8 mouse cellular contexts compared by ENCODE assay signal in the genomic region with DNA sequence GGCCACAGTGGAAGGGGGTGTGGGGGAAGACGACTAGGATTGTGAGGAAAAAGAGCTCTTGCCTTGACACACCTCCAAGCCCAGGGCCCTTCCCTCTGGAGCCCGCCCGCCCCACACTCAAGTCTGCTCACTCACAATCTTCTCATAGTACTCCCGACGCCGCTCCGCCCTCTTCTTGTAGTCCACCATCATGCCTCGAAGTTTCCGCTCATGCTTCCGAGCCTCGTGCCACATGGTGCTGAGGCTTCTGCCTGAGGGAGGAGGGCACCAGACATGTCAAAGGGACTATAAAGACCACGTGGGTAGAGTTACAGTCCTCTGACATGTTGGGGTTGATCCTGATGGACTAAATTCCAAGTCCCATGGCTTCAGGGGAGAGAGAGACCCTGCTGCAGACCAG. TPM values are rescaled to one million over a fixed set of nuclear protein-coding genes. Genes with fewer than 3 reads are reported as not detected.
DNase-seq lines count a peak whose midpoint lies in the region; ATAC-seq and TF ChIP-seq lines count a peak whose summit lies in the region.

No protein-coding gene starts in this region.

- no peaks in the 10 kb centered on the region for H3K27me3 ChIP-seq in heart, postnatal 0 days (ENCODE audit: control insufficient read depth, insufficient read depth, low read length)
- no peaks in the 10 kb centered on the region for H3K27me3 ChIP-seq in heart, adult 2 months (ENCODE audit: control insufficient read depth, insufficient read depth, low read length)
- H3K27me3 ChIP-seq in intestine, embryonic 14.5 days (replicated peaks; ENCODE audit: control insufficient read depth, insufficient read depth, low read length), result no peaks in the 10 kb centered on the region
- H3K27me3 ChIP-seq in myocyte (ENCODE audit: control insufficient read depth, insufficient read depth, insufficient read length), result no peaks in the 10 kb centered on the region

- peaks cover 13% of the 10 kb centered on the region for H3K4me1 ChIP-seq in heart, postnatal 0 days (ENCODE audit: control insufficient read depth, insufficient read depth)
- H3K4me1 ChIP-seq in heart, adult 2 months (ENCODE audit: control insufficient read depth, insufficient read depth, low read length), result 0 out of 2 replicates have a peak, but pooled peaks cover 1% of the 10 kb centered on the region
- H3K4me1 ChIP-seq in brown adipose tissue, adult 24 weeks (ENCODE audit: control insufficient read depth, insufficient read depth, insufficient read length, low read length), result peaks cover 12% of the 10 kb centered on the region
- H3K4me1 ChIP-seq in intestine, embryonic 14.5 days (replicated peaks; ENCODE audit: control insufficient read depth, insufficient read depth, low read length), result peaks cover 12% of the 10 kb centered on the region

- no peak for TF ChIP-seq EP300 in heart, postnatal 0 days (IDR thresholded peaks at IDR 0.05; ENCODE audit: low read depth)
- no peak for TF ChIP-seq EP300 in heart, adult 2 months (IDR thresholded peaks at IDR 0.05; ENCODE audit: insufficient read depth, low read depth, low read length)

- peaks cover 4% of the 10 kb centered on the region for H3K79me2 ChIP-seq in heart, adult 2 months (replicated peaks; ENCODE audit: control insufficient read depth, insufficient read depth, low read length)
- peaks cover 38% of the 10 kb centered on the region for H3K79me2 ChIP-seq in myocyte (ENCODE audit: control insufficient read depth, insufficient read depth)

- ATAC-seq in heart, postnatal 0 days (ENCODE audit: insufficient read depth, low read depth), result no peak
- no peak for ATAC-seq in intestine, embryonic 14.5 days (replicated peaks; ENCODE audit: low FRiP score, low TSS enrichment, low read depth)

- peaks cover 33% of the 10 kb centered on the region for H3K36me3 ChIP-seq in heart, postnatal 0 days (replicated peaks; ENCODE audit: control insufficient read depth, insufficient read depth, low read length)
- H3K36me3 ChIP-seq in heart, adult 2 months (ENCODE audit: control insufficient read depth, insufficient read depth, low read length), result no peaks in the 10 kb centered on the region; the same call in 1 of the 2 replicates
- H3K36me3 ChIP-seq in intestine, embryonic 14.5 days (ENCODE audit: control insufficient read depth, insufficient read depth, low read length), result peaks cover 48% of the 10 kb centered on the region
- H3K36me3 ChIP-seq in myocyte (ENCODE audit: control insufficient read depth, insufficient read depth), result peaks cover 4% of the 10 kb centered on the region

- no peak for DNase-seq in heart, postnatal 0 days (ENCODE audit: low spot score)
- no peak for DNase-seq in heart, adult 2 months
- DNase-seq in intestine, embryonic 14.5 days (ENCODE audit: low spot score), result no peak
- DNase-seq in adrenal gland, adult (ENCODE audit: inconsistent age in 2 of 2, low spot score in 1 of 2), result no peak
- no peak for DNase-seq in adrenal gland, postnatal 10 days
- no peak for DNase-seq in adrenal gland, adult 18-20 months (ENCODE audit: low spot score in 2 of 2)

- peak overlapping the region; percentile 90; the same call in 1 of the 2 replicates for H3K9ac ChIP-seq in heart, postnatal 0 days (replicated peaks; ENCODE audit: low read depth, low read length)
- no peak overlapping the region for H3K9ac ChIP-seq in heart, adult 2 months (ENCODE audit: low read depth, low read length)
- peak overlapping the region; percentile 73 for H3K9ac ChIP-seq in intestine, embryonic 14.5 days (ENCODE audit: low read length)

- no peak for TF ChIP-seq POLR2A in heart, adult 2 months (IDR thresholded peaks at IDR 0.05; ENCODE audit: insufficient read depth, low read depth, low read length)
- TF ChIP-seq POLR2A in myocyte (IDR thresholded peaks at IDR 0.05; ENCODE audit: insufficient read length, low read depth), result no peak

- H3K4me2 ChIP-seq in heart, postnatal 0 days (ENCODE audit: low read depth, low read length), result peak overlapping the region; percentile 85
- H3K4me2 ChIP-seq in intestine, embryonic 14.5 days (ENCODE audit: low read length), result peak overlapping the region; percentile 86
- peak overlapping the region; percentile 85 for H3K4me2 ChIP-seq in myocyte (ENCODE audit: low read depth)

- H3K9me3 ChIP-seq in heart, postnatal 0 days (replicated peaks; ENCODE audit: control insufficient read depth, low read length), result no peaks in the 10 kb centered on the region
- H3K9me3 ChIP-seq in intestine, embryonic 14.5 days (ENCODE audit: control insufficient read depth, low read length), result no peaks in the 10 kb centered on the region

- peak overlapping the region; percentile 93; the same call in 1 of the 2 replicates for H3K4me3 ChIP-seq in heart, postnatal 0 days (ENCODE audit: low read depth, low read length)
- H3K4me3 ChIP-seq in heart, adult 2 months, result no peak overlapping the region
- H3K4me3 ChIP-seq in brown adipose tissue, adult 24 weeks (ENCODE audit: insufficient read depth, low read depth, low read length), result peak overlapping the region; percentile 89; the same call in 1 of the 2 replicates
- 0 out of 2 replicates have a peak overlapping the region, but pooled peaks have one; percentile 59 for H3K4me3 ChIP-seq in intestine, embryonic 14.5 days (ENCODE audit: low read depth, low read length)
- H3K4me3 ChIP-seq in myocyte, result peak overlapping the region; percentile 69

- peak overlapping the region; percentile 72 for H3ac ChIP-seq in myocyte (ENCODE audit: control insufficient read depth, insufficient read length)

- no peak overlapping the region for H3K27ac ChIP-seq in heart, postnatal 0 days (ENCODE audit: low read depth)
- no peak overlapping the region for H3K27ac ChIP-seq in heart, adult 2 months
- no peak overlapping the region for H3K27ac ChIP-seq in brown adipose tissue, adult 24 weeks (replicated peaks; ENCODE audit: low read depth, low read length)
- H3K27ac ChIP-seq in intestine, embryonic 14.5 days (ENCODE audit: low read depth), result no peak overlapping the region

- intact Hi-C loops in heart, adult 2 months (cut with DNase I), result no loop called here

- 70% methylated on average over 12 of the region's 12 CpGs for WGBS in heart, postnatal 0 days
- WGBS in heart, adult 2 months, result 62% methylated on average over 12 of the region's 12 CpGs
- 82% methylated on average over 12 of the region's 12 CpGs for WGBS in intestine, embryonic 14.5 days

- no peak for TF ChIP-seq CTCF in heart, postnatal 0 days (IDR thresholded peaks at IDR 0.05; ENCODE audit: low read depth)
- no peak for TF ChIP-seq CTCF in heart, adult 2 months (IDR thresholded peaks at IDR 0.05)

RNA-seq across cellular contexts. Expression of gene Clasrp, which starts 1.2 kb away (rescaled TPM):
- total RNA-seq in heart, postnatal 0 days (2014; rRNA removed; ENCODE audit: low replicate concordance), result 18.9 and 75.2 TPM in 2 replicates
- 13.4 and 17.5 TPM in 2 replicates for polyA plus RNA-seq in heart, postnatal 0 days (2015; fragmentation: Nextera tagmentation; extraction: Ambion mirVana)
- total RNA-seq in heart, adult 2 months (2021), result 10 to 100 TPM; 13.9 to 14.0 TPM
- polyA plus RNA-seq in heart, adult 2 months (2012; rRNA removed), result 26.1 and 32.0 TPM in 2 replicates
- 9.6 and 17.9 TPM in 2 replicates for polyA plus RNA-seq in brown adipose tissue, adult 24 weeks (2012; ENCODE audit: insufficient read depth, insufficient read length, missing spikeins)
- polyA plus RNA-seq in intestine, embryonic 14.5 days (2014; fragmentation: Nextera tagmentation; extraction: Ambion mirVana), result 41.4 and 46.4 TPM in 2 replicates
- polyA plus RNA-seq in myocyte (2012; fragmentation: generic; extraction: Trizol), result 14.8 TPM
- 10 to 100 TPM; 29.6 to 58.3 TPM for total RNA-seq in adrenal gland, postnatal 10 days (2021)
- total RNA-seq in adrenal gland, adult 18-20 months (2021), result 10 to 100 TPM; 36.5 to 36.9 TPM

RNA-seq across cellular contexts. Expression of gene Gemin7, which starts 25.7 kb away (rescaled TPM):
- total RNA-seq in heart, postnatal 0 days (2014; rRNA removed; ENCODE audit: low replicate concordance), result 63.2 and 67.3 TPM in 2 replicates
- polyA plus RNA-seq in heart, postnatal 0 days (2015; fragmentation: Nextera tagmentation; extraction: Ambion mirVana), result 114 and 115 TPM in 2 replicates
- 10 to 100 TPM; 48.5 to 48.6 TPM for total RNA-seq in heart, adult 2 months (2021)
- 75.2 and 87.3 TPM in 2 replicates for polyA plus RNA-seq in heart, adult 2 months (2012; rRNA removed)
- polyA plus RNA-seq in brown adipose tissue, adult 24 weeks (2012; ENCODE audit: insufficient read depth, insufficient read length, missing spikeins), result 44.2 and 47.4 TPM in 2 replicates
- 176 and 180 TPM in 2 replicates for polyA plus RNA-seq in intestine, embryonic 14.5 days (2014; fragmentation: Nextera tagmentation; extraction: Ambion mirVana)
- 89.8 TPM for polyA plus RNA-seq in myocyte (2012; fragmentation: generic; extraction: Trizol)
- 10 to 100 TPM; 54.7 to 56.2 TPM for total RNA-seq in adrenal gland, postnatal 10 days (2021)
- 10 to 100 TPM; 66.7 to 85.1 TPM for total RNA-seq in adrenal gland, adult 18-20 months (2021)

RNA-seq across cellular contexts. Expression of gene Zfp296, which starts 26.0 kb away (rescaled TPM):
- 0.12 and 3.6 TPM in 2 replicates for total RNA-seq in heart, postnatal 0 days (2014; rRNA removed; ENCODE audit: low replicate concordance)
- 0.12 and 0.15 TPM in 2 replicates for polyA plus RNA-seq in heart, postnatal 0 days (2015; fragmentation: Nextera tagmentation; extraction: Ambion mirVana)
- total RNA-seq in heart, adult 2 months (2021), result under 1 TPM; 0.42 to 0.43 TPM
- polyA plus RNA-seq in heart, adult 2 months (2012; rRNA removed), result 0.82 and 1.0 TPM in 2 replicates
- 0.67 and 0.75 TPM in 2 replicates for polyA plus RNA-seq in brown adipose tissue, adult 24 weeks (2012; ENCODE audit: insufficient read depth, insufficient read length, missing spikeins)
- 1.1 and 1.4 TPM in 2 replicates for polyA plus RNA-seq in intestine, embryonic 14.5 days (2014; fragmentation: Nextera tagmentation; extraction: Ambion mirVana)
- polyA plus RNA-seq in myocyte (2012; fragmentation: generic; extraction: Trizol), result 1.5 TPM
- under 1 TPM; 0.55 to 0.60 TPM for total RNA-seq in adrenal gland, postnatal 10 days (2021)
- total RNA-seq in adrenal gland, adult 18-20 months (2021), result 1 to 10 TPM in 1 of 2 experiments, under 1 TPM in 1; 0.46 to 1.2 TPM

RNA-seq across cellular contexts. Expression of gene Relb, which starts 26.2 kb away (rescaled TPM):
- total RNA-seq in heart, postnatal 0 days (2014; rRNA removed; ENCODE audit: low replicate concordance), result 9.0 and 11.7 TPM in 2 replicates
- 6.5 and 7.2 TPM in 2 replicates for polyA plus RNA-seq in heart, postnatal 0 days (2015; fragmentation: Nextera tagmentation; extraction: Ambion mirVana)
- 1 to 10 TPM; 7.1 to 7.6 TPM for total RNA-seq in heart, adult 2 months (2021)
- 9.5 and 12.1 TPM in 2 replicates for polyA plus RNA-seq in heart, adult 2 months (2012; rRNA removed)
- 7.1 and 10.5 TPM in 2 replicates for polyA plus RNA-seq in brown adipose tissue, adult 24 weeks (2012; ENCODE audit: insufficient read depth, insufficient read length, missing spikeins)
- 9.4 and 9.5 TPM in 2 replicates for polyA plus RNA-seq in intestine, embryonic 14.5 days (2014; fragmentation: Nextera tagmentation; extraction: Ambion mirVana)
- polyA plus RNA-seq in myocyte (2012; fragmentation: generic; extraction: Trizol), result 25.7 TPM
- 10 to 100 TPM; 18.8 to 21.6 TPM for total RNA-seq in adrenal gland, postnatal 10 days (2021)
- total RNA-seq in adrenal gland, adult 18-20 months (2021), result 10 to 100 TPM; 31.9 TPM

RNA-seq across cellular contexts. Expression of gene Ppp1r37, which starts 40.2 kb away (rescaled TPM):
- 40.6 and 53.3 TPM in 2 replicates for total RNA-seq in heart, postnatal 0 days (2014; rRNA removed; ENCODE audit: low replicate concordance)
- polyA plus RNA-seq in heart, postnatal 0 days (2015; fragmentation: Nextera tagmentation; extraction: Ambion mirVana), result 11.4 and 12.6 TPM in 2 replicates
- 10 to 100 TPM; 58.0 to 69.5 TPM for total RNA-seq in heart, adult 2 months (2021)
- polyA plus RNA-seq in heart, adult 2 months (2012; rRNA removed), result 56.0 and 66.4 TPM in 2 replicates
- 35.9 and 48.9 TPM in 2 replicates for polyA plus RNA-seq in brown adipose tissue, adult 24 weeks (2012; ENCODE audit: insufficient read depth, insufficient read length, missing spikeins)
- polyA plus RNA-seq in intestine, embryonic 14.5 days (2014; fragmentation: Nextera tagmentation; extraction: Ambion mirVana), result 4.4 and 6.0 TPM in 2 replicates
- polyA plus RNA-seq in myocyte (2012; fragmentation: generic; extraction: Trizol), result 48.4 TPM
- 10 to 100 TPM; 59.2 to 60.8 TPM for total RNA-seq in adrenal gland, postnatal 10 days (2021)
- total RNA-seq in adrenal gland, adult 18-20 months (2021), result 10 to 100 TPM; 72.8 to 73.6 TPM
